Mouse (Mus musculus): Measurements from ENCODE around the gene Erp29.

DNA sequence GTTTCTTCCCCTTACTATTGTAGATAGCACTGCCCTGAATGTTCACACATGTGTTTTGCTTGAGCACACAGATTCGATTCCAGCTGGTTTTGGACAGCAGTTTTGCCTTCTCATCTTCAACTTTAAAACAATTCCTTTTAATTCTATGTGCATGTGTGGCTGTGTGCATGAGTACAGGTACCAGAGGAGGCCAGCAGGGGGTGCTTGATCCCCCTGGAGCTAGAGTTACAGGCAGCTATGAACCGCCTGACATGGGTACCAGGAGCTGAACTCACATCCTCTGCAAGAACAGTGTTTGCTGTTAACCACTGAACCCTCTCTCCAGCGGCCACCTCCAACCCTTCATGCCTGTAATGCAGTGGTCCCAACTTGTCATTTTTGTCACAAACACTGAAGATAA, 3.9 kb downstream of the Erp29 start:
- no peak for TF ChIP-seq ZNF384 (IDR thresholded peaks at IDR 0.05; ENCODE audit: low read depth, low read length)
- no peak for TF ChIP-seq CHD2 (IDR thresholded peaks at IDR 0.05; ENCODE audit: low read depth, low read length)
- TF ChIP-seq ZC3H11A (IDR thresholded peaks at IDR 0.05; ENCODE audit: borderline replicate concordance, low read depth, low read length), result no peak
